Mouse (Mus musculus) lung, postnatal 36 days (tissue): Measurements from ENCODE around the gene Tmem223.
"Not testable (repeated sequence)": the region's sequence is repeated elsewhere in the genome, so short reads cannot be mapped to it uniquely, and the experiment has no call there.

Experiments used
- DNase-seq: peaks from one replicate; pipeline ENCODE4 v3.0.0; 2022; ENCODE audit warnings: mixed read lengths

The Tmem223 gene

DNA sequence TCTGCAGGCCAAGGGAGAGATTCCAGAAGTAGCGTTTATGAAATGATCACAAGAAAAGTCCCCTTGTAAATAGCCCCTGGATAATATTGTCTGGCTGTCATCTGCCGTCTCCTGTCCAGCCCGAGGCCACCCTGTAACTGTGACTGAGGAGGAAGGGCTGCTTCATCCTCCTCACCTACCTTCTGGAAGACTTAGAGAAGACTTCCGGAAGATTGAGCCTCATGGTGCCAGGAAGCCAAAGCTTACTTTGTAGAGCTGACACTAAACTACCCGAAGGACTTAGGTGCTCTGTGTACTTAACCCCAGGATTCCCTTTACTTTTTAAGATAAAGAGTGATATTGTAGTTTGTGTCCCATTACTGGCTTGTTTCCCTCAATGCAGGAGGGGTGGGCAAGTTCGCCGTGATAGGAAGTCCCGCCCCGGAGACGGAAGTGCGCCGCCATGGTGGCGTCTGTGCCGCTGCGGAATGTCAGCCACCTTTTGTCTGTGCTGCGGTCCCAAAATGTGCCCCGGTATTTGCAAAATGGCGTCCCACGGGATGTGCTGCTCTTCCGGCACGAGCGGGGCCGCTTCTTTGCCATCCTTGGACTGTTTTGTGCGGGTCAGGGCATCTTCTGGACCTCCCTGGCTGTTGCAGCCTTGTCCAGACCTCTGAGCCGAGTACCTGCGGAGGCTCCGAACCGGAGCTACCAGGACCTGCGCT is at the start of gene Tmem223:
TSS of gene Tmem223 (plus strand) at position 430 of the 704 bp plus-strand sequence.
- peak; percentile 87 for DNase-seq

GRCm38 (mm10) chr19:8721378-8721777 is 49.4 kb upstream of the Tmem223 start:
- DNase-seq = no peak

- no peak for DNase-seq
Observed at GRCm38 (mm10) chr19:8722021-8722420, 48.8 kb upstream of the Tmem223 start.

GRCm38 (mm10) chr19:8722559-8722906 is 48.3 kb upstream of the Tmem223 start:
- no peak for DNase-seq

DNA sequence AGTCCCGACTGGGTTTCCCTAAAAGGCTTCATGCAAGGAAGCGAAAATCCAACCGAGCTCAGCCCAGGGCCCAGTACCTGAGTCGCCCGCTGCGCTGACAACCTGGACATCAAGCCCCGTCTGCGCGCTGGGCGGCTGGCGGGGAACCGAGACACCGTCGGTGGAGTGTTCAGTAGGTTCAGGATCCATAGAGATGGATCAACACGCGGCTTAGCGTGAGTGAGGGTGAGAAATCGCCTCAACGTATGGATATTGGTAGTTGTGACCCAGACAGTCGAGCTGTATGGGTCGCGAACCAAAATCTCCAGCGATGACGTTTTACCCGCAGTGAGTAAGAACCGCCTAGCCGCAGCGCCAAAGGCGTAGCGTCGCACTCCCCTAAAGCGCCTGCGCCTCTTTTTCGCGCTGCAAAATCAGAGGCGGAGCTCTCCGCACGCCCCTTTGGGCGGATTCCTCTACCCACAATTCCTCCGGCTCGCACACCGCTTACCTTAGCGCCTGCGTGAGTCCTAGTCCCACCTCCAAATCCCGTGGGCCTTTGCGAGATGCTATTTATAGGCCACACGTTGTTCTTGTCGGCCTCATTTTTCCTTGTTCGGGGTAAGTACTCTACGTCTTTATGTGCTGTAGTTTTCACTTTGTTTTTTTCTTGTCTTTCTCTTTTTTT is 47.8 kb upstream of the Tmem223 start, which contains the start of gene Slc3a2:
TSS of gene Slc3a2 (minus strand) at position 463 of the 667 bp plus-strand sequence.
- peak; percentile 98 for DNase-seq

- DNase-seq = no peak
Observed at GRCm38 (mm10) chr19:8723574-8724346, 47.0 kb upstream of the Tmem223 start.

GRCm38 (mm10) chr19:8724392-8724791 is 46.4 kb upstream of the Tmem223 start:
- DNase-seq = no peak

GRCm38 (mm10) chr19:8725081-8725613 is 45.6 kb upstream of the Tmem223 start:
- DNase-seq = no peak

GRCm38 (mm10) chr19:8726609-8727390 is 44.0 kb upstream of the Tmem223 start:
- no peak for DNase-seq

GRCm38 (mm10) chr19:8727495-8728114 is 43.2 kb upstream of the Tmem223 start:
- no peak for DNase-seq

- not testable (repeated sequence) for DNase-seq
Observed at GRCm38 (mm10) chr19:8728335-8729099, 42.3 kb upstream of the Tmem223 start.

GRCm38 (mm10) chr19:8734334-8734733 is 36.5 kb upstream of the Tmem223 start:
- DNase-seq = no peak

DNA sequence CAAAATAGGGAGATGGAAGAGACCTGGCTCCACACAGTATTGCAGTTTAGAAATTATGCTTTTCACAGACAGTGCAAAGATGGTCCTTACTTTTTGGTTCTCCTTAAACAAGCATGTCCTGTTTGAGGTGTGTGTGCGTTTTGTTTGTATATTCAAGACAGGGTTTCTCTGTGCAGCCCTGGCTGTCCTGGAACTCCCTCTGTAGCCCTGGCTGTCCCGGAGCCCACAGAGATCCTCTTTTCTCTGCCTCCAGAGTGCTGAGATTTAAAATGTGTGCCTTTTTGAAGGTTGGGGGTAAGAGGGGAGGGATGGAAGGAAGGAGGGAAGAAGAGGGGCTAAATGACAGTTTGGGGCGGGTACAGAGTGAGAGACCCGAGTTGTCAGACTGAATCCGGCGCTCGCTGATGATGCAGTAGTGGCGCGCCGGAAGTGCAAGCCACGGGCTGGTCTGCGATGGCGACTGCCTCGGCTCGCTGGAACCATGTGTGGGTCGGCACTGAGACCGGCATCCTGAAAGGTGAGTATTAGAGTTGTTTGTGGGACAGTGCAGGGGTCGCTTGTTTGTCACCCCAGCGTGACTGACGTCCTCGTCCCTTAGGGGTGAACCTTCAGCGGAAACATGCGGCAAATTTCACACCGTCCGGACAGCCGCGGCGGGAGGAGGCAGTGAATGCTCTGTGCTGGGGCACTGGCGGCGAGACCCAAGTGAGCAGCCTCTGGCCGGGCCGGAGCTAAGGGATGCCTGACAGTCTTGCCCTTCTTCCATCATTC is 35.2 kb upstream of the Tmem223 start, which contains the start of gene Wdr74:
TSS of gene Wdr74 (plus strand) at position 439 of the 771 bp plus-strand sequence.
- peak; percentile 96 for DNase-seq

DNA sequence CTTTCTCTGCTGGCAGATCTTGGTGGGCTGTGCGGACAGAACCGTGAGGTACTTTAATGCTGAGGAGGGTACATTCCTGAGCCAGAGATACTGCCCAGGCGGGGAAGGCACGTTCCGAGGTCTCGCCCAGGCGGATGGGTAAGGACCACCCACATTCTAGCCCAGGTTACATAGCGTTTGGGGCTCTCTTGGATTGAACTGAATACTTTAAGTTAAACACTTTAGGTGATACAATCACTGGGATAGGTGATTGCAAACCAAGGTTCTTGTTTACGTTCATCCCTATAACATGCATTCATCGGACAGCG is 34.7 kb upstream of the Tmem223 start:
- no peak for DNase-seq

DNA sequence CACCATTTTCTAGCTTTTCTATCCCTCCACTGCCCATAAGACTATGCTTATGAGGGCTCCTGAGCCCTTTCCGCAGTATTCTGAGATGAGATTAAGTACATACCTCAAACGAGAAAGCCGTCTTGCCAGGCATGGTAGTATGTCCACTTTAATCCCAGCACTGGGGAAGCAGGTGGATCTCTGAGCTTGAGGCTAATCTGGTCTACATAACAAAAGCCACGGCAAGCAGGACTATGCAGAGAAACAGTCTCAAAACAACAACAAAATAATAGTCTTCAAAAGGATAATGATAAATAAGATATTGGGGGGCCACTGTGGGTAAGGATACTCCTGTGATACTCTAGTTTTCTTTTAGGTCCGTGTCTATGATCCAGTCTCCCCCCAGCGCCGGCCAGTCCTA is 31.9 kb upstream of the Tmem223 start:
- DNase-seq = no peak

GRCm38 (mm10) chr19:8739646-8740045 is 31.1 kb upstream of the Tmem223 start:
- DNase-seq = no peak

- DNase-seq = no peak
Observed at GRCm38 (mm10) chr19:8740603-8741002, 30.2 kb upstream of the Tmem223 start, which contains the start of gene 1700092M07Rik. Gene 1700092M07Rik (plus strand): TSS chr19:8740718.

- peak; percentile 99 for DNase-seq
Observed at GRCm38 (mm10) chr19:8741243-8741869, 29.4 kb upstream of the Tmem223 start, which contains the start of gene Stx5a. Gene Stx5a (plus strand): TSS chr19:8741413.

DNA sequence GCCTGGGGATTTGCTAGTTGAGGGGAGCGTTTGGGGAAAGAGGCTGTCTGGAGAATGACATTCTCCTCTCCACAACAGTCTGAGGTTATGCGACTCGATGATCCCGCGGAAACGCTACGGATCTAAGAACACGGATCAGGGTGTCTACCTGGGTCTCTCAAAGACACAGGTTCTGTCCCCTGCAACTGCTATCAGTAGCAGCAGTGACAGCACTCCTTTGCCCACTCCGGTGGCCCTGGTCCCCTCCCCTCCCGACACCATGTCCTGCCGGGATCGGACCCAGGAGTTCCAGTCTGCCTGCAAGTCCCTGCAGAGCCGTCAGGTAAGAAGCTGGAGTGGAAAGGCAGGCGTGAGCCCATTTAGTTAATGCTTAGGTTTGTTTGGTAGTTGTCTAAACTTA is 28.6 kb upstream of the Tmem223 start:
- no peak for DNase-seq

DNA sequence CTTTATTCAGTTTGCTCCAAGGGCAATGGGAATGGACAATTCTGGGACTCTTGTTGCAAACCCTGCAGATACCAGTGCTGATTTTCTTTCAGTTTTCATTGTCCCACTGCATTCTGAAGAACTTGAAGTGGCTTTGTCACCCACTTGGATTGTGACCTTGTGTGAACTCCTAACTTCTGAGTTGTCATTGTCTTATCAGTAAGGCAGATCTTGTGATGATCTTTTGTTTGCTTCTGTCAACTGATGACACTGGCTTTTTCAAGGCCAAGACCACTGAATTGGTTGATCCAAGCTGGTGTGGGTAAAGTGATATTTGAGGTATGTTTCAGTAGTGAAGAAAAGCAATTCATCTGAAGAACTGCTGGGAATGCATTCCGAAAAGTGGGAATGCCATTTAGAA is 25.4 kb upstream of the Tmem223 start:
- DNase-seq = no peak
